Mouse (Mus musculus) lung, postnatal 0 days (tissue): ENCODE measurements around the gene C87436.

Source experiments
- CTCF ChIP-seq: IDR thresholded peaks from 2 replicates; pipeline ENCODE4 v1.5.1; 2016; ENCODE audit warnings: antibody characterized with exemption, mild to moderate bottlenecking
- EP300 ChIP-seq: IDR thresholded peaks from 2 replicates; pipeline ENCODE4 v1.6.1; 2016; ENCODE audit warnings: antibody characterized with exemption, mild to moderate bottlenecking, control low read depth

DNA sequence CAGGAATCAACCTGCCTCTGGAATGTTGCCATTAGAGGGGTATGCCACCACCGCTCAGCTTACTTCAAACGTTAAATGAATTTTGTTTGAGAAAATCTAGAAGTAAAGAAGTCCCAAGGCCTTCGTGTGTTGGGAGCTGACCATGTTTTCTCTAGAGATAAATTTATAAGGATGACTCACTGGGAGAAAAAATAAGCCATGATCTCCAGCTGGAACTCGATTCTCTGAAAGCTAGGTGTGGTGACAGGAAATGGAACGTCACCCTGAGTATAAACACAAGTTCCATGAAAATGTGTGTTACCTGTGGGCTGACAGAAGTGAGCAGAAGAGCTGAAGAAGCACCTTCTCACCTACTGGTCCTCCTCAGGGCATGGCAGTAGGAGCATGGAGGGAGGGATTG is 38.8 kb downstream of the C87436 start:
- TF ChIP-seq CTCF: no peak
- TF ChIP-seq EP300: no peak
